ENCODE assay signal across 20 mouse cellular contexts in genomic region chr9:15522348-15522747, GRCm38 (mm10). TPM values are rescaled to one million over a fixed set of nuclear protein-coding genes. Genes with fewer than 3 reads are reported as not detected.
DNase-seq lines count a peak whose midpoint lies in the region; ATAC-seq and TF ChIP-seq lines count a peak whose summit lies in the region.
"Had no signal": no experiment of that assay in that cellular context is flagged by ENCODE, and none has a peak within 500 bp of the region (broad histone marks: within the 10 kb centered on the region; RNA-seq: fewer than 3 reads in every experiment).

No protein-coding gene starts in this region.

- H3K27me3 ChIP-seq in midbrain, postnatal 0 days (ENCODE audit: insufficient read depth, low read length), result no peaks in the 10 kb centered on the region
- H3K27me3 ChIP-seq in midbrain, embryonic 13.5 days, result no peaks in the 10 kb centered on the region
- H3K27me3 ChIP-seq in CH12.LX (replicated peaks), result no peaks in the 10 kb centered on the region
- H3K27me3 ChIP-seq: embryonic facial prominence, embryonic 13.5 days; heart, embryonic 15.5 days; limb, embryonic 15.5 days; megakaryocyte, embryonic 14.5 days had no signal

- H3K79me2 ChIP-seq in CH12.LX (replicated peaks; ENCODE audit: control insufficient read depth, extremely low read depth, insufficient read depth, poor library complexity, severe bottlenecking), result peaks cover 4% of the 10 kb centered on the region

- no peak for TF ChIP-seq RAD21 in CH12.LX (IDR thresholded peaks at IDR 0.05; ENCODE audit: low read depth, low read length)

- no peaks in the 10 kb centered on the region for H3K36me3 ChIP-seq in midbrain, postnatal 0 days (ENCODE audit: insufficient read depth, low read length)
- H3K36me3 ChIP-seq in midbrain, embryonic 13.5 days, result no peaks in the 10 kb centered on the region
- peaks cover 22 to 72% of the 10 kb centered on the region in 2 experiments for H3K36me3 ChIP-seq in CH12.LX (replicated peaks in 1 of 2; ENCODE audit: control insufficient read depth in 1 of 2, insufficient read depth in 1 of 2, low read length in 1 of 2)
- H3K36me3 ChIP-seq: embryonic facial prominence, embryonic 13.5 days; heart, embryonic 15.5 days; limb, embryonic 15.5 days had no signal

- DNase-seq in adrenal gland, postnatal 10 days, result peak; percentile 67
- no peak for DNase-seq in adrenal gland, adult 18-20 months (ENCODE audit: low spot score in 2 of 2)
- peak; percentile 36 for DNase-seq in midbrain, postnatal 0 days (ENCODE audit: low spot score)
- DNase-seq in CH12.LX (ENCODE audit: extremely low read depth), result no peak
- DNase-seq in ovary, postnatal 14 days (ENCODE audit: low spot score), result peak; percentile 37
- no peak for DNase-seq in frontal cortex, postnatal 25 days (ENCODE audit: low spot score in 2 of 2)
- no peak for DNase-seq in cerebellum, adult 8-10 months
- DNase-seq: cerebellum, adult 9-11 months; kidney, adult 2 months; kidney, postnatal 10 days; lung, postnatal 14 days; thymus, adult 2 months had no signal

- ATAC-seq in midbrain, postnatal 0 days (ENCODE audit: low FRiP score), result no peak
- no peak for ATAC-seq in midbrain, embryonic 13.5 days
- ATAC-seq: forebrain, embryonic 16.5 days; midbrain, embryonic 16.5 days had no signal

- in situ Hi-C loops in CH12.LX (cut with MboI; ENCODE audit: low pct_ligation_motif_present, low pct_unique_long_range_greater_than_20kb, low sequenced_read_pairs), result no loop called here

- no peak overlapping the region for H3K4me3 ChIP-seq in midbrain, postnatal 0 days (ENCODE audit: low read depth, low read length)
- H3K4me3 ChIP-seq in midbrain, embryonic 13.5 days (replicated peaks), result no peak overlapping the region
- no peak overlapping the region for H3K4me3 ChIP-seq in CH12.LX (replicated peaks in 1 of 3; ENCODE audit: low read depth in 2 of 3, low read length in 2 of 3, poor library complexity in 1 of 3)
- H3K4me3 ChIP-seq: embryonic facial prominence, embryonic 13.5 days; heart, embryonic 15.5 days; hindbrain, embryonic 10.5 days; limb, embryonic 15.5 days; megakaryocyte, embryonic 14.5 days had no signal

- H3K9me3 ChIP-seq in midbrain, postnatal 0 days (ENCODE audit: low read length), result no peaks in the 10 kb centered on the region
- no peaks in the 10 kb centered on the region for H3K9me3 ChIP-seq in midbrain, embryonic 13.5 days
- no peaks in the 10 kb centered on the region for H3K9me3 ChIP-seq in CH12.LX (replicated peaks; ENCODE audit: low read length)
- H3K9me3 ChIP-seq: embryonic facial prominence, embryonic 13.5 days; heart, embryonic 15.5 days; hindbrain, embryonic 10.5 days; limb, embryonic 15.5 days; megakaryocyte, embryonic 14.5 days had no signal

- WGBS in midbrain, postnatal 0 days, result 93% methylated on average over 10 of the region's 10 CpGs
- 93% methylated on average over 10 of the region's 10 CpGs for WGBS in midbrain, embryonic 13.5 days

- dilution Hi-C loops in CH12.LX (cut with MboI; ENCODE audit: extremely low pct_ligation_motif_present, extremely low pct_unique_long_range_greater_than_20kb, low sequenced_read_pairs), result no loop called here

- H3K9ac ChIP-seq in midbrain, postnatal 0 days (replicated peaks; ENCODE audit: low read length, poor library complexity, severe bottlenecking), result no peak overlapping the region
- no peak overlapping the region for H3K9ac ChIP-seq in midbrain, embryonic 13.5 days (replicated peaks)
- no peak overlapping the region for H3K9ac ChIP-seq in CH12.LX (ENCODE audit: insufficient read depth, low read depth)
- H3K9ac ChIP-seq: embryonic facial prominence, embryonic 13.5 days; heart, embryonic 15.5 days; limb, embryonic 15.5 days had no signal

- no peak overlapping the region for H3K27ac ChIP-seq in midbrain, postnatal 0 days (ENCODE audit: low read depth, low read length)
- H3K27ac ChIP-seq in midbrain, embryonic 13.5 days, result no peak overlapping the region
- no peak overlapping the region for H3K27ac ChIP-seq in CH12.LX (ENCODE audit: insufficient read depth, low read depth)
- H3K27ac ChIP-seq: embryonic facial prominence, embryonic 13.5 days; heart, embryonic 15.5 days; hindbrain, embryonic 10.5 days had no signal

- no peak overlapping the region for H3K4me2 ChIP-seq in midbrain, postnatal 0 days (ENCODE audit: low read depth, low read length, poor library complexity, severe bottlenecking)
- no peak overlapping the region for H3K4me2 ChIP-seq in midbrain, embryonic 13.5 days (replicated peaks)
- no peak overlapping the region for H3K4me2 ChIP-seq in CH12.LX (ENCODE audit: insufficient read depth, low read depth, poor library complexity, severe bottlenecking)
- H3K4me2 ChIP-seq: embryonic facial prominence, embryonic 13.5 days; heart, embryonic 15.5 days; limb, embryonic 15.5 days had no signal

- no peak for TF ChIP-seq POLR2A in CH12.LX (IDR thresholded peaks at IDR 0.05; ENCODE audit: low read depth, low read length)

- TF ChIP-seq CTCF in midbrain, postnatal 0 days (IDR thresholded peaks at IDR 0.05), result no peak
- TF ChIP-seq CTCF in CH12.LX (conservative IDR thresholded peaks at IDR 0.05 in 1 of 2, IDR thresholded peaks at IDR 0.05 in 1 of 2; ENCODE audit: low read depth in 2 of 2, low read length in 2 of 2), result no peak

- no peak for TF ChIP-seq EP300 in CH12.LX (IDR thresholded peaks at IDR 0.05; ENCODE audit: low read length)

- H3K4me1 ChIP-seq in midbrain, postnatal 0 days (ENCODE audit: insufficient read depth, low read length), result no peaks in the 10 kb centered on the region
- H3K4me1 ChIP-seq in midbrain, embryonic 13.5 days (replicated peaks), result peaks cover 2% of the 10 kb centered on the region; the same call in 1 of the 2 replicates
- peaks cover 13 to 57% of the 10 kb centered on the region in 2 experiments for H3K4me1 ChIP-seq in CH12.LX (ENCODE audit: control insufficient read depth in 1 of 2, insufficient read depth in 2 of 2)
- H3K4me1 ChIP-seq: megakaryocyte, embryonic 14.5 days had no signal

TF ChIP-seq in CH12.LX, 34 proteins besides CTCF, POLR2A, EP300 and RAD21:
- TF ChIP-seq CHD1 (IDR thresholded peaks at IDR 0.05; ENCODE audit: low read depth, low read length), result peak; percentile 59; the same call in 1 of the 2 replicates
- no peak for TF ChIP-seq POLR2AphosphoS2 (IDR thresholded peaks at IDR 0.05; ENCODE audit: low read depth, low read length)

RNA-seq across cellular contexts. Expression of gene Smco4, which starts 29.1 kb away (rescaled TPM):
- 10 to 100 TPM; 35.0 to 39.0 TPM for total RNA-seq in adrenal gland, postnatal 10 days (2021)
- total RNA-seq in adrenal gland, adult 18-20 months (2021), result 10 to 100 TPM; 16.6 to 28.7 TPM
- total RNA-seq in midbrain, postnatal 0 days (2014; rRNA removed), result 3.5 and 5.0 TPM in 2 replicates
- polyA plus RNA-seq in midbrain, postnatal 0 days (2015; fragmentation: Nextera tagmentation; extraction: Ambion mirVana), result 0.38 and 0.42 TPM in 2 replicates
- 1.3 and 1.5 TPM in 2 replicates for polyA plus RNA-seq in midbrain, embryonic 13.5 days (2015; fragmentation: Nextera tagmentation; extraction: Ambion mirVana)
- total RNA-seq in CH12.LX (2012; rRNA removed) (46.2 and 49.6 TPM in 2 replicates), CH12.LX (2014; rRNA removed) (24.8 and 26.9 TPM in 2 replicates)
- 64.4 and 65.6 TPM in 2 replicates for polyA plus RNA-seq in CH12.LX (2012; ENCODE audit: insufficient read length, low read depth)

Comparison
In these comparisons a context has a peak if more than half of its experiments do, and no peak if none do; other contexts are left out.
1. DNase-seq: peak in adrenal gland, postnatal 10 days (single experiment), midbrain, postnatal 0 days (single experiment) and ovary, postnatal 14 days (single experiment); none in adrenal gland, adult 18-20 months (0 of 2), CH12.LX (single experiment), frontal cortex, postnatal 25 days (0 of 2) and cerebellum, adult 8-10 months (single experiment).